Mouse (Mus musculus) olfactory bulb, adult 2 months (tissue): Measurements from ENCODE around the gene Syne2.

Source experiments
- CTCF ChIP-seq: fragments of 200-500 bp; IDR thresholded peaks from 2 replicates; pipeline ENCODE4 v1.5.1; 2012; ENCODE audit warnings: low read depth, mild to moderate bottlenecking, low read length, moderate library complexity; ENCODE audit not compliant: insufficient read depth
- POLR2A ChIP-seq: fragments of 200-500 bp; IDR thresholded peaks from 2 replicates; pipeline ENCODE4 v1.6.1; 2012; ENCODE audit warnings: mild to moderate bottlenecking, low read depth, low read length, moderate library complexity; ENCODE audit not compliant: insufficient read depth

- TF ChIP-seq CTCF (no peak), POLR2A (no peak)
Observed at GRCm38 (mm10) chr12:76018640-76019039, 200.7 kb downstream of the Syne2 start.
